Mouse (Mus musculus): ENCODE results near the gene Col7a1. TPM values are rescaled to one million over a fixed set of nuclear protein-coding genes. Genes with fewer than 3 reads are reported as not detected.

Gene Col7a1
- polyA plus RNA-seq (2014; fragmentation: Nextera tagmentation; extraction: Ambion mirVana): 1.1 and 1.2 TPM in 2 replicates

DNA sequence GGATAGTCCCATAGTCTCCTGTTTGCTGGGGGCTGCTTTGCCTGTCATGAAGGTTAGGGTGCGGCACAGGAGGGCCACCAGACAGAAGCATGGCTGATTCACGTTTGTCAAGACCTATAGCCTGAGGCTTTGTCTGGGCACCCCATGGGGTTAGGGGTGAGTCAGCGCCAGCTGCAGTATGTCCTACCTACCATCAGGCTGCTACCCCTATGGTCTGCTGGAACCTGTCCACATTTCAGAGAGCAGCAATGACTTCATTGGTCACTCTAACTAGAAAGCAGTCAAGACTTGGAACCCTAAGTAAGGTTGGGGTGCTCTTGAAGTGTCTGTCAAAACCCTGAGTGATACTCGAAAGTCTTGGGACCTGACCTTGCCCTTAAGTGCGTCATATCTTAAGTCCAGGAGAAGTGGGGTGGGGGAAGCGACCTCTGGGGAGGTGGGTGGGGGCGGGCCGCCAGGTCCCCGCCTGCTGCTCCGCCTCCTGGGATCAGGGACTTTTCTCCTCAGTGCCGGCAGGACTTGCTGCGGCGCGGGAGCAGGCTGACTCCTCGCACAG lies at the start of gene Col7a1:
Col7a1 (plus strand) TSS at position 506 of the 556 bp plus-strand sequence.
- ATAC-seq: no peak
- no peak within 1 kb of the TSS for H3K9ac ChIP-seq (ENCODE audit: low read length)
- H3K27me3 ChIP-seq (replicated peaks; ENCODE audit: control insufficient read depth, insufficient read depth, low read length): peaks cover 14% of the 10 kb centered on the region; the same call in 1 of the 2 replicates
- no peak within 1 kb of the TSS for H3K4me3 ChIP-seq (ENCODE audit: low read depth, low read length)
- H3K27ac ChIP-seq (ENCODE audit: low read depth, low read length): no peak within 1 kb of the TSS
- no peaks in the 10 kb centered on the region for H3K4me1 ChIP-seq (ENCODE audit: control insufficient read depth, insufficient read depth, low read length)
- no peak for DNase-seq (ENCODE audit: low spot score)
- no peaks in the 10 kb centered on the region for H3K9me3 ChIP-seq (replicated peaks; ENCODE audit: control insufficient read depth, low read length)
- H3K36me3 ChIP-seq (ENCODE audit: control insufficient read depth, insufficient read depth, low read length): peaks cover 25% of the 10 kb centered on the region
- 11% methylated on average over 15 of the region's 15 CpGs for WGBS
- no peak within 1 kb of the TSS for H3K4me2 ChIP-seq (ENCODE audit: low read length)

DNA sequence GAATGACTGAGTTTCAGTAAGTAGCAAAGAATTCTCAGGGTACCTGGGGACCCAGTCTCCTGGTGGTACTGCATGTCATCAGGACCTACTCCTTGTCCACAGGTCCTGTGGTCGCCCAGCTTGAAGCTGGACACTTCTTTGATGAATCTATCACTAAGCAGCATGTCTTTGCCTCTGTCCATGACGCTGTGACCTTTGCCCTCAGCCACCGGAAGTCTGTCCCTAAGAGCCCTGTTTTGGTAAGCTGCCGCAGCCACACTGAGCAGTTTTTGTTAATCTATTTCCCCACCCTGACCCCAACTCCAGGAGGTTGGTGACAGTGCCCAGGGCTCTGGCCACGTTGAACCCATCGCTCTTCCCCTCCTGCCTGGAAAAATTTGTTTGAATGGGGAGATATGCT lies 41.1 kb upstream of the Col7a1 start:
- no peak for ATAC-seq

DNA sequence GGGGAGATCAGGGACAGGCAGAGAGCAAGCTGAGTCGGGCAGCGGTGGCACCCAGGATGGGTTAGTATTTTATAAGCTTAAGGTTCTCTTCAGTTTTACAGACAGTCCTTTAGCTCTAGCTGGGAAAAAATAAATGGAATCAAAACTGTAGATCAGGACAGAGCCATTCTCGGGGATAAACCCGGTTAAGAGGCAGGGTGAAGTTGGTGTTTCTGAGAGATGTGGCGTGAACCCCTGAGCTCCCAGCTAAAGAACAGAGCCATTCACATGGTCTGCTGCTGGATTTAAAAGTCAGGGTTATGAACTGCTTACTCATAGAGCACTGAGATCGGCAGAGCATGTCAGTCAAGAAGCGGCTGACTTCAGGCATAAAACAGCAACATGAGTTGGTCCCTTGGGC lies 40.2 kb upstream of the Col7a1 start:
- no peaks in the 10 kb centered on the region for H3K9me3 ChIP-seq (replicated peaks; ENCODE audit: control insufficient read depth, low read length)
- H3K36me3 ChIP-seq (ENCODE audit: control insufficient read depth, insufficient read depth, low read length): no peaks in the 10 kb centered on the region
- H3K27me3 ChIP-seq (replicated peaks; ENCODE audit: control insufficient read depth, insufficient read depth, low read length): no peaks in the 10 kb centered on the region
- H3K4me3 ChIP-seq (ENCODE audit: low read depth, low read length): no peak overlapping the region
- 91% methylated on average over 7 of the region's 7 CpGs for WGBS
- no peak overlapping the region for H3K27ac ChIP-seq (ENCODE audit: low read depth, low read length)
- no peak overlapping the region for H3K4me2 ChIP-seq (ENCODE audit: low read length)
- H3K4me1 ChIP-seq (ENCODE audit: control insufficient read depth, insufficient read depth, low read length): no peaks in the 10 kb centered on the region; the same call in 1 of the 2 replicates
- ATAC-seq (no peak), DNase-seq (ENCODE audit: low spot score) (no peak)
- H3K9ac ChIP-seq (ENCODE audit: low read length): no peak overlapping the region

More for the DNA sequence above, 41.1 kb upstream of the Col7a1 start:
- Histone ChIP-seq H3K27me3 (replicated peaks; ENCODE audit: control insufficient read depth, insufficient read depth, low read length) (no peaks in the 10 kb centered on the region), H3K4me1 (ENCODE audit: control insufficient read depth, insufficient read depth, low read length) (no peaks in the 10 kb centered on the region; the same call in 1 of the 2 replicates), H3K27ac (ENCODE audit: low read depth, low read length) (no peak overlapping the region), H3K9ac (ENCODE audit: low read length) (no peak overlapping the region), H3K9me3 (replicated peaks; ENCODE audit: control insufficient read depth, low read length) (no peaks in the 10 kb centered on the region), H3K4me3 (ENCODE audit: low read depth, low read length) (no peak overlapping the region), H3K4me2 (ENCODE audit: low read length) (no peak overlapping the region), H3K36me3 (ENCODE audit: control insufficient read depth, insufficient read depth, low read length) (no peaks in the 10 kb centered on the region)
- WGBS: 79% methylated on average over 6 of the region's 6 CpGs
- no peak for DNase-seq (ENCODE audit: low spot score)

DNA sequence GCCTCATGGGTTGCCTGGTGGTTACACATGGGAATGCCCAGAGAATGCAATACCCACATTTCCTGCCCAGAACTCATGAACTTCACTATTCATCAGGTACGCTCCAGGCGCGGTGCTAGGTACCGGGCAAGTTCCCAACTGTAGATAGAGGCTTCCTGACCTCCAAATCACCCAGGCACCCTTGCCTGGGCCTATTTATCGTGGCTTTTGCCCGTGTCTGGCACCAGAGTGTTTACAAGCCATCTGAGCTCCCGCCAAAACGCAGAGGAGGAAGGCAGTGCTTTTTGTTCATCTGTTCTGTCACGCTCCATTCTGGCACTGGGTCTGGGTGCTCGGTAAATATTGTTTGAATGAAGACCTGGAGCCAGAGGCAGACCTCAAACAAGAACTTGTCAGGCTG lies 39.8 kb upstream of the Col7a1 start:
- H3K4me3 ChIP-seq (ENCODE audit: low read depth, low read length): no peak overlapping the region
- no peak for DNase-seq (ENCODE audit: low spot score)
- H3K9me3 ChIP-seq (replicated peaks; ENCODE audit: control insufficient read depth, low read length): no peaks in the 10 kb centered on the region
- 78% methylated on average over 10 of the region's 10 CpGs for WGBS
- H3K36me3 ChIP-seq (ENCODE audit: control insufficient read depth, insufficient read depth, low read length): no peaks in the 10 kb centered on the region
- no peak overlapping the region for H3K4me2 ChIP-seq (ENCODE audit: low read length)
- H3K27me3 ChIP-seq (replicated peaks; ENCODE audit: control insufficient read depth, insufficient read depth, low read length): no peaks in the 10 kb centered on the region
- H3K4me1 ChIP-seq (ENCODE audit: control insufficient read depth, insufficient read depth, low read length): no peaks in the 10 kb centered on the region; the same call in 1 of the 2 replicates
- no peak overlapping the region for H3K27ac ChIP-seq (ENCODE audit: low read depth, low read length)
- no peak for ATAC-seq
- no peak overlapping the region for H3K9ac ChIP-seq (ENCODE audit: low read length)

DNA sequence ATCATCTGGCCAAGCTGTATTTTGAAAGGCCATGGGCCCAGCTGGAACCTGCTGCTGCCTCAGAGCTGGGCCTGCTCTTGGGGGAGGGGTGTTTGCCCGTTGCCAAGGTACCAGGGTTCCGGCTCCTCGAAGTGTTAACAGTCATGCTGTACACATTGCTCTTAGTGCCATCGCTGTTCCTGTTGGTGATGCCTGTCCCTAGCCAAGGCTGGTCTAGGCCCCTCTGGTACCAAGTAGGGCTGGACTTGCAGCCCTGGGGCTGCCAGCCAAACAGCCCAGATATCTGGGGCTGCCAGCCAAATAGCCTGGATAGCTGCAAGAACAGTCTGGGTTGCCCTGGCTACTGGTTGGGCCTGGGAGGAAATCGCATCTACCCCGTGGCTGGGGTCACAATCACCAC lies 38.9 kb upstream of the Col7a1 start, which contains the start of gene Tmem89:
Tmem89 (plus strand) TSS at position 129 of the 400 bp plus-strand sequence.
- ATAC-seq (no peak), DNase-seq (ENCODE audit: low spot score) (peak; percentile 56)
- no peaks in the 10 kb centered on the region for H3K9me3 ChIP-seq (replicated peaks; ENCODE audit: control insufficient read depth, low read length)
- H3K9ac ChIP-seq (ENCODE audit: low read length): 0 out of 2 replicates have a peak within 1 kb of the TSS, but pooled peaks have one; percentile 13
- 72% methylated on average over 6 of the region's 6 CpGs for WGBS
- no peak within 1 kb of the TSS for H3K4me3 ChIP-seq (ENCODE audit: low read depth, low read length)
- no peaks in the 10 kb centered on the region; the same call in 1 of the 2 replicates for H3K4me1 ChIP-seq (ENCODE audit: control insufficient read depth, insufficient read depth, low read length)
- no peak within 1 kb of the TSS for H3K27ac ChIP-seq (ENCODE audit: low read depth, low read length)
- no peaks in the 10 kb centered on the region for H3K36me3 ChIP-seq (ENCODE audit: control insufficient read depth, insufficient read depth, low read length)
- no peak within 1 kb of the TSS for H3K4me2 ChIP-seq (ENCODE audit: low read length)
- H3K27me3 ChIP-seq (replicated peaks; ENCODE audit: control insufficient read depth, insufficient read depth, low read length): no peaks in the 10 kb centered on the region

DNA sequence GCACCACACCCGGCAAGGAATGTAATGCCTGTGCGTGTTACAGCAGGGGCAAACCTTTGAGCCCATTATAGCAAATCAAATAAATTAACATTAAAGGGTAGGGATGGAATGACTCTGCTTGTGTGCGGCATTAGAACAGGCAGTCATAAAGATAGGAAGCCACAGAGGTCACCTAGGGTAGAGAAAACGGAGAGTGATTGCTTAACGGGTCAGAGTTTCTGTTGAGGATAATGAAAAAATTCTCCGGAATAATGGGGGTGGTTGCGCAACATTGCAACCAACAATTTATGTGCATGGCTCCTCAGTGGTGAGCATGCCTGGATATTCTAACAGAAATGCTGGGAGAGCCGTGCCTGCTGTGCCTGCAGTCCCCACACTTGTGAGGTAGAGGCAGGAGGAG lies 27.5 kb upstream of the Col7a1 start:
- H3K36me3 ChIP-seq (ENCODE audit: control insufficient read depth, insufficient read depth, low read length): no peaks in the 10 kb centered on the region
- no peak overlapping the region for H3K27ac ChIP-seq (ENCODE audit: low read depth, low read length)
- H3K9ac ChIP-seq (ENCODE audit: low read length): no peak overlapping the region
- no peak for ATAC-seq
- H3K4me3 ChIP-seq (ENCODE audit: low read depth, low read length): no peak overlapping the region
- 80% methylated on average over 8 of the region's 8 CpGs for WGBS
- H3K4me2 ChIP-seq (ENCODE audit: low read length): no peak overlapping the region
- no peak for DNase-seq (ENCODE audit: low spot score)
- no peaks in the 10 kb centered on the region for H3K9me3 ChIP-seq (replicated peaks; ENCODE audit: control insufficient read depth, low read length)
- H3K27me3 ChIP-seq (replicated peaks; ENCODE audit: control insufficient read depth, insufficient read depth, low read length): no peaks in the 10 kb centered on the region
- H3K4me1 ChIP-seq (ENCODE audit: control insufficient read depth, insufficient read depth, low read length): no peaks in the 10 kb centered on the region

DNA sequence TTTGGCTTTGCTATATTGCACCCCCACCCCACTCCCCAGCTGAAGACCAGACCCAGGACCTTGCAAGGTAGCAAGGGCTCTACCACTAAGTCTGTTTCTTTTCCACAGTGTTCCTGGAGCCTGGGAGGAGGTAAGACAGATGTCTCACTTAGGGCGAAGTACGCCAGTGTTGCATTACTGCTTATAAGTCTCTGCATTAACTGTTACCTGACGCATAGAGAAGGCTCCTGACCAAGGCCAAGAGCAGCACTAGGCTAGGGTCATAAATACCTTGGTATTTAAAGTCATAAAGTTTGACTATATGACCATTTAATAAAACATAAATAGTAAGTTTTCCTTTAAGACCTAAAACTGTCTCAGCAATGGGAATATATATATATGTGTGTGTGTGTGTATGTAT lies 25.0 kb upstream of the Col7a1 start:
- ATAC-seq: no peak
- 89% methylated on average over 3 of the region's 3 CpGs for WGBS

DNA sequence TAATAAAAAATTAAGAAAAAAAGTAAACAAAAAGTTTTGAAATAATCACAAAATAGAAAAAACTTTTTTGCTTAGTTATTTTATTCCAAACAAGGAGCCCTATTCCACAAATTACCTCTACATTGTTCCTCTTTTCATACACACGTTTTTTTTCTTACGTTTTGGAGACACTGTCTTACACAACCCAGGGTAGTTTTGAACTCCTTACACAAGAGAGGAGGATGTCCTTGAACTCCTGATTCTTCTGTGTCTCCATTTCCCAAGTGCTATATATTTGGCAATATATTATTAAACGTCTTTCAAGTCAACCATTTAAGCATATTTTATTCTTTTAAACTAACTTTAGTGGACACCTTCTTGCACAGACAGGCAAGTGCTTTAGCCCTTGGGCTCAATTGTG lies 17.4 kb upstream of the Col7a1 start:
- DNase-seq (ENCODE audit: low spot score): no peak
- H3K9ac ChIP-seq (ENCODE audit: low read length): no peak overlapping the region
- peak; percentile 21; the same call in 1 of the 2 replicates for ATAC-seq
- H3K27me3 ChIP-seq (replicated peaks; ENCODE audit: control insufficient read depth, insufficient read depth, low read length): no peaks in the 10 kb centered on the region
- H3K4me2 ChIP-seq (ENCODE audit: low read length): peak overlapping the region; percentile 37; the same call in 1 of the 2 replicates
- peaks cover 28% of the 10 kb centered on the region for H3K36me3 ChIP-seq (ENCODE audit: control insufficient read depth, insufficient read depth, low read length)
- peaks cover 5% of the 10 kb centered on the region for H3K4me1 ChIP-seq (ENCODE audit: control insufficient read depth, insufficient read depth, low read length)
- no peaks in the 10 kb centered on the region for H3K9me3 ChIP-seq (replicated peaks; ENCODE audit: control insufficient read depth, low read length)
- peak overlapping the region; percentile 74; the same call in 1 of the 2 replicates for H3K4me3 ChIP-seq (ENCODE audit: low read depth, low read length)
- 16% methylated on average over 3 of the region's 3 CpGs for WGBS
- no peak overlapping the region for H3K27ac ChIP-seq (ENCODE audit: low read depth, low read length)

More for the DNA sequence above, 25.0 kb upstream of the Col7a1 start:
- Histone ChIP-seq H3K4me2 (ENCODE audit: low read length) (no peak overlapping the region), H3K36me3 (ENCODE audit: control insufficient read depth, insufficient read depth, low read length) (no peaks in the 10 kb centered on the region), H3K9me3 (replicated peaks; ENCODE audit: control insufficient read depth, low read length) (no peaks in the 10 kb centered on the region), H3K27me3 (replicated peaks; ENCODE audit: control insufficient read depth, insufficient read depth, low read length) (no peaks in the 10 kb centered on the region), H3K4me3 (ENCODE audit: low read depth, low read length) (no peak overlapping the region), H3K9ac (ENCODE audit: low read length) (no peak overlapping the region), H3K4me1 (ENCODE audit: control insufficient read depth, insufficient read depth, low read length) (no peaks in the 10 kb centered on the region), H3K27ac (ENCODE audit: low read depth, low read length) (no peak overlapping the region)
- DNase-seq (ENCODE audit: low spot score): no peak

All from forebrain, embryonic 14.5 days (tissue).